Mouse (Mus musculus): ENCODE measurements at regions not wholly inside any gene's neighbourhood (a gene's known extent, or its start where the extent isn't known, plus 50 kb on each side); places are given as distances from the start of the nearest gene placed in this dataset.

- no peak for DNase-seq (ENCODE audit: low read depth, low spot score)
These were observed 142.3 kb upstream of the Lrfn2 start for GRCm38 (mm10) chr17:48789846-48790245.

GRCm38 (mm10) chr17:48790526-48790925 is 141.7 kb upstream of the Lrfn2 start:
- no peak for DNase-seq (ENCODE audit: low read depth, low spot score)

- DNase-seq (ENCODE audit: low read depth, low spot score): no peak
These were observed 139.2 kb upstream of the Lrfn2 start for GRCm38 (mm10) chr17:48792954-48793353.

- DNase-seq (ENCODE audit: low read depth, low spot score): no peak
These were observed 136.4 kb upstream of the Lrfn2 start for GRCm38 (mm10) chr17:48795773-48796172.

- DNase-seq (ENCODE audit: low read depth, low spot score): no peak
These were observed 134.0 kb upstream of the Lrfn2 start for GRCm38 (mm10) chr17:48798196-48798595.

- no peak for DNase-seq (ENCODE audit: low read depth, low spot score)
These were observed 129.5 kb upstream of the Lrfn2 start for GRCm38 (mm10) chr17:48802673-48803072.

- DNase-seq (ENCODE audit: low read depth, low spot score): no peak
These were observed 124.3 kb upstream of the Lrfn2 start for GRCm38 (mm10) chr17:48807905-48808304.

- DNase-seq (ENCODE audit: low read depth, low spot score): peak; percentile 86
These were observed 117.2 kb upstream of the Lrfn2 start for GRCm38 (mm10) chr17:48814753-48815504.

- DNase-seq (ENCODE audit: low read depth, low spot score): peak; percentile 21
These were observed 115.4 kb upstream of the Lrfn2 start for GRCm38 (mm10) chr17:48816588-48817324.

GRCm38 (mm10) chr17:48817551-48817950 is 114.6 kb upstream of the Lrfn2 start:
- peak; percentile 24 for DNase-seq (ENCODE audit: low read depth, low spot score)

GRCm38 (mm10) chr17:48819703-48820102 is 112.5 kb upstream of the Lrfn2 start:
- no peak for DNase-seq (ENCODE audit: low read depth, low spot score)

- peak; percentile 53 for DNase-seq (ENCODE audit: low read depth, low spot score)
These were observed 109.9 kb upstream of the Lrfn2 start for GRCm38 (mm10) chr17:48822101-48822876.

GRCm38 (mm10) chr17:48823921-48824320 is 108.3 kb upstream of the Lrfn2 start:
- no peak for DNase-seq (ENCODE audit: low read depth, low spot score)

- DNase-seq (ENCODE audit: low read depth, low spot score): peak; percentile 8
These were observed 106.8 kb upstream of the Lrfn2 start for GRCm38 (mm10) chr17:48825212-48825913.

GRCm38 (mm10) chr17:48838297-48838979 is 93.7 kb upstream of the Lrfn2 start:
- no peak for DNase-seq (ENCODE audit: low read depth, low spot score)

GRCm38 (mm10) chr17:48847890-48848289 is 84.3 kb upstream of the Lrfn2 start:
- no peak for DNase-seq (ENCODE audit: low read depth, low spot score)

- DNase-seq (ENCODE audit: low read depth, low spot score): no peak
These were observed 81.3 kb upstream of the Lrfn2 start for GRCm38 (mm10) chr17:48850910-48851309.

GRCm38 (mm10) chr17:48858891-48859290 is 73.3 kb upstream of the Lrfn2 start:
- DNase-seq (ENCODE audit: low read depth, low spot score): peak; percentile 20

- no peak for DNase-seq (ENCODE audit: low read depth, low spot score)
These were observed 61.7 kb upstream of the Lrfn2 start for GRCm38 (mm10) chr17:48870443-48870842.

GRCm38 (mm10) chr17:48877505-48877904 is 54.7 kb upstream of the Lrfn2 start:
- DNase-seq (ENCODE audit: low read depth, low spot score): no peak

GRCm38 (mm10) chr17:48880590-48880989 is 51.6 kb upstream of the Lrfn2 start:
- peak; percentile 52 for DNase-seq (ENCODE audit: low read depth, low spot score)
